Mouse (Mus musculus) thymus, postnatal 10 days (tissue): Measurements from ENCODE around the gene Tnrc6a.
"Not testable (repeated sequence)": the region's sequence is repeated elsewhere in the genome, so short reads cannot be mapped to it uniquely, and the experiment has no call there.

Experiments used
- DNase-seq, 2 experiments: peaks; one replicate each; pipeline ENCODE4 v3.0.0; 2021; ENCODE audit warnings: low spot score in 2 of 2

Gene Tnrc6a

GRCm38 (mm10) chr7:123123665-123124298 is at the start of gene Tnrc6a:
Gene Tnrc6a, plus strand, starts transcription at chr7:123123885.
- DNase-seq = peak; percentile 87 to 91

GRCm38 (mm10) chr7:123082236-123082635 is 41.4 kb upstream of the Tnrc6a start:
- DNase-seq = no peak

- DNase-seq = no peak
Measured at GRCm38 (mm10) chr7:123083441-123084123, 40.1 kb upstream of the Tnrc6a start.

GRCm38 (mm10) chr7:123084180-123084691 is 39.4 kb upstream of the Tnrc6a start:
- no peak for DNase-seq

GRCm38 (mm10) chr7:123084708-123085107 is 39.0 kb upstream of the Tnrc6a start:
- no peak for DNase-seq

GRCm38 (mm10) chr7:123088920-123089319 is 34.8 kb upstream of the Tnrc6a start:
- DNase-seq = no peak

DNA sequence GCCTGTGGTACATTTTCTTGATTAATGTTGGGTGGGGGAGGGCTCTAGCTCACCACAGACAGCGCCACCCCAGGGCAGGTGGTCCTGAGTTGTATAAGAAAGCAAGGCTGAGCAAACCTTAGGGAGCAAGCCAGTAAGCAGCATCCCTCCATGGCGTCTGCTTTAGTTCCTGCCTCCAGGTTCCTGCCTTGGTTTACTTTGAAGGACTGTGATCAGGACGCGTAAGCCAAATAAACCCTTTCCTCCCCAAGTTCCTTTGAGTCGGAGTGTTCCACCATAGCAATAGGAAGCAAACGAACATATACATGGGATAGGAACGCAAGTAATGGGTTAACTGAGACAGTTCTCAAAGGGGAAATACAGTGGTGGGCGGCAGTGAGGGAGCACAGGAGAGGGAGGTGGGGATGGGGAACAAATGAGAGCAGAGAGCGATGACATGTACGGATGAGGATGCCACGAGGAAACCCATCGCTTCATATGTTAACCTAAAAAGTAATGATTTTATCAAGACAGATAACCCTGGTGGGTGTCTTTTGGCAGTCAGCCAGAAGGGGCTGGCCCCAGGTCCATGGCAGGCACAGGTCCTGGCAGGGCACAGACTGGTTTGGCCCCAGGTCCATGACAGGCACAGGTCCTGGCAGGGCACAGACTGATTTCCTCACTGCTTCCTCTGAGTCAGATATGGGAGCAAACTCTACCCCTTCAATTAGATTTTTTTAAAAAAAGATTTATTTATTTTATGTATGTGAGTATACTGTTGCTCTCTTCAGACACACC is 27.2 kb upstream of the Tnrc6a start:
- no peak for DNase-seq

DNA sequence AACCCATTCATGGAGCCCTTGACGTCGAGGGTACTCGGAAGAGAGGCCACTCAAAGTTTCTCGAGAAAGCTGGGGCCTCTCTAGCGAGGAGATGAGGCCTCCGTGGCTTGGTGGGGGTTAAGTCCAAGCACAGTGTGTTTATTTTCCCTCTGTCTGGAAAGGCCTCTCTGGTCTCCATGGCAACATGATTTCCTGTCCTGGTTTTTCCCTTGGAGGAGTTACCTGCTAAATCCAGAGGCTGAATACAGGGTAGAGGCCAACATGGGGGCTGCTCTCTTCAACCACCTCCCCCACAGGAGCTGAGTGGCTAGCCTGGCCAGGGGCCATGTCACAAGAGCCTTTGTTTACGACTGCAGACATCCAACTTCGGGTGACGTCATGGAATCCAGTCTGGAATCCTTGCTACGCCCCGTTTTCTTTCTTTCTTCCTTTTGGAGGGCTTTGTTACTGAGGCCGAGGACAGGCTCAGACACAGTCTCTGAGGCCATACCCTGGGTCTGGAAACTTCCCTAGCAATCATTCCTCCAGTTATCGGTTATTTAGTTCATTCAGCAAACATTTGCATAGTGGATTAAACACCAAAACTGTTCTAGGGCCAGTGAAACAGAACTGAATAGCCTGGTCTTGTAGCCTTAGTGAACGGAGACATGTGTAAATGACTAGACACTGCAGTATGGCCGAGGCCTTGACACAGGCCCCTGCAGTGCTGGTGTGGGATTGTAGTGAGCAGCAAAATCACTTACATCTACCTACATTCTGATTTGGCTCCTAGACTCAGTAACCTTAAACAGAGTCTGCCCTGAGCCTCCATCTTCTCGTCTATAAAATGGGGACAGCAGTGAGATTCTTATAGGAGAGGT is 25.6 kb upstream of the Tnrc6a start:
- no peak for DNase-seq

- no peak for DNase-seq
Measured at GRCm38 (mm10) chr7:123101295-123101694, 22.4 kb upstream of the Tnrc6a start.

GRCm38 (mm10) chr7:123105381-123105780 is 18.3 kb upstream of the Tnrc6a start:
- not testable (repeated sequence) for DNase-seq

DNA sequence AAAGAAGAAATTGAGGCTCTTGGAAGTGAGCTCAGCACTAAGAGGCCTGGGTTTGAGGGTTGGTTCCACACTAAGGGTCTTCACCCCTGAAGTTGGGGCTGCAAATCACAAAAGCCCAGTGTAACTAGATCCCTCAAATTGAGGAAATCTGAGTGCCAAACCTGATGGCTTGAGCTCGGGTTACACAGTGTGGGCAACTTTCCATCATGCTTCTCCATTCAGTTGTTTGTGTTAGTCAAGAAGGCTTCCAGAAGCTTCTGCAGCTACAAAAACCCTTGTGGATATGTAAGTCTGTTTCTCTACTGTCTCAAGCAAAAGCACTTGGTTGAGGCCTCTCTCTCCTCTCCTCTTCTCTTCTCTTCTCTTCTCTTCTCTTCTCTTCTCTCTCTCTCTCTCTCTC is 17.8 kb upstream of the Tnrc6a start:
- DNase-seq = no peak

- no peak for DNase-seq
Measured at GRCm38 (mm10) chr7:123106326-123106725, 17.4 kb upstream of the Tnrc6a start.

DNA sequence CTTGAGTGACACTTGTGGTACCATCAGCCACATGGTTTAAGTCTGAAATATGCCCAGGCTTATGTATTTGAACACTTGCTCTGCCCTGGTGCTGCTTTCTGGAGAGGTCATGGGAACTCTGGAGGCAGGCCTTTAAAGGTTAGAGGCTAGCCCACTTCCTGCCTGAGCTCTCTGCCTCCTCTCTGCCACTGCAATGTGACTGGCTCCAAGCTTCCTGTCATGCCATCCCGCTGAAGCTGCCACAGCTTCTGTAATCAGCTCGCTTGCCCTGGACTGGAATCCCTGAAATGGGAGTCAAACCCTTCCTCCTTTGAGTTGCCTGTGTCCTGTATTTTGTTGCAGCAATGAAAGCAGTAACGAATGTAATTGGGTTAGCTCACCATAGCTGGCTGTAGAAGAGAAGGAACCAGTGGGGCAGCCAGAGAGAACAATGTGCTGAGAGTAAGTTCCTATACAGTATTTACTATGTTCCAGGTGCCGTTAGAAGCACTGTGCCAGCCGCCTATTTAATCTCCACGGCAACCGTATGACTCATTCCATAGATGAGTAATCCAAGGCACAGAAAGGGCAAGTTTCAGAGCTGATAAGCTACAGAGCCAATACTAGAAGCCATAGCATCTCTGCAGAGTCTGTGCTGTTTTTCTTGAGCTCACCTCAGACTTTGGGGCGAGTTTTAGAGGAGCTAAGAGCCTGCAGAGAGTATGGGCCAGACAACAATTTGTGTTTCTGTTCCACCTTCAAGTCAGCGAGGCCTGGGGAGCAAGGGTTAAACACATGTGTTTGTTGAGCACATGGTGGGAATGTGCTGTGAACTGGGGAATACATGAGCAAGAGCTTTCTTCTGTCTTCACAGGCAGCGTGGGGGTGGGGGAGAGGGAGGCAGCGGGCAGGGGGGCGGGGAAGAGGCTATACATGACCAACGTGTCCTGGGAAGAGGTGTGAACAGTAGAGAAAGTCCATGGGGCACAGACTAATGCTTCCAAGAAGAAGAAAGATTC is 15.3 kb upstream of the Tnrc6a start:
- DNase-seq = no peak

DNA sequence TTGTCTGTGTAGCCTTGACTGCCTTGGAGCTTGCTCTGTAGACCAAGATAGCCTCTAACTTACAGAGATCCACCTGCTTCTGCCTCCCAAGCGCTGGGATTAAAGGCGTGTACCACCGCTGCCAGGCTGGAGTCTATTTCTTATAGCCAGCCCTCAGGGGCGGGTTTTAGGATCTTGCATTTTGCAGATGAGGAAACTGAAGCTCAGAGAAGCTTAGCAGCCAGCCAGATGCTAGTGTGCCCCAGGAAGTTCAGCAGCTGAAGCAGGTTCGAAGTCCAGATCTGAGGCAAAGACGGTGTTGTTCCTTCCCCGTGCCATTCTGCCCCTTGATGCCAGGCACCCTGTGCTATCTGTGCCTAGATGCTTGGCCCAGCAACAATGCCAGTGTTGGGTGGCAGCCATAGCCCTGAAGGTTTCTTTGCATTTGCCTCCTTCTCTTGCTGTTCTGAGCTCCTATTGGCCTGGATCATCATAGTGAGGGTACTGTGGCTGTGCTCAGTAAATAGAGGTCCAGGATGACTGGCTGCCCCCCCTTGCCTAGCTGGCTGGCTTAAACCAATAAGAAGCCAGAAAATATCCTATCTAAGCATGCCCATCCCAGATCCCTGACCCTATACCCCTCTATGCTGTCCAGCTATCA is 14.2 kb upstream of the Tnrc6a start:
- DNase-seq = no peak

DNA sequence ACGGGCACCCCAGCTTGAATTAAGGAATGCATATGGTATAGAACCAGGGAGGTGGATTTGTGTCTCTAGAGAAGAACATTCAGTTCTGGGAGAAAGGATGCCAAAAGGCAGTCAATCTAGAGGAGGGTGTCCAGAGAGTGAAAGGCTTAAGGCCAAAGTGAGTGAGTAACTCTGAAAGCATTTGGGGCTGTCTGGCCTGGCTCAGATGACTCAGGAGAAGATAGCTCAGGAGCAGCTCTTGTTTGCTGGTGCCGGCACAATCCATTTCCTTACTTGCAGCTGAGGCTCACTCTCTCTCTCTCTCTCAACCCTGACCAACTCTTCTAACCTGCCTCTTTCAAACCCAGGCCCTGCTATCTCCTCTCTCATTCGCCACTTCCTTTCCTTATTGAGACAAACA is 13.6 kb upstream of the Tnrc6a start:
- no peak for DNase-seq

- DNase-seq = no peak
Measured at GRCm38 (mm10) chr7:123113590-123113989, 10.1 kb upstream of the Tnrc6a start.

DNA sequence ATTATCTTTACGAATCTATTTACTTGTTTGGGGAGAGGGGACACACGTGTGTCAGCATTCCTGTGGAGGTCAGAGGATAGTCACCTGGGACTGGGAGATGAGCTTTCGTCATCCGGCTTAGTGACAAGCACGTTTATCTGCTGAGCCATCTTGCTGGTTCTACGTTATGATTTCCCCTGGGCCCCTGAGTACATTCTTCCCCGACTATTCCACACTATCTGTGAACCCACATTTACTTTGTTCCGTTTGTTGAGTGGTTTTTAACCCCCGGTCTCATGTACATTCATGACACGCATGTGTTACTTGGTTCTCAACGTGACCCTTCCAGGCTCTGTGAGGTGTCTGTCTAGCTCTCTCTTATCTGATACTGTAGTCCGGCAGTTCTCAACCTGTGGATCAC is 6.9 kb upstream of the Tnrc6a start:
- DNase-seq = no peak

DNA sequence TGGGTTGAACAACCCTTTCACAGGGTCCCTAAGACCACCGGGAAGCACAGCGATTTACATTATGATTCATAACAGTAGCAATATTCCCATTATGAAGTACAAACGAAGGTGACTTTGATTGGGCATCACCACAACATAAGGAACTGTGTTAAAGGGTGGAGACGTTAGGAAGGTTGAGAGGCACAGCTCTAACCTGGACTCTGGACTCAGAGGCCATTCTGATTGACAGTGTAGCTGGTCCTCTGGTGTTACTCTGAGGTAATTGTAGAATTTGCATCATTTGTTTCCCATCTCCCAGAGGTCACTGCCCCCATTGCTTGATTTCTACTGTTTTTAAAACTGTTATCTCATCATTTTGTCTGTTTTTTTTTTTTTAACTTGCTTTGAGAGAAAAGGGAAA is 6.5 kb upstream of the Tnrc6a start:
- DNase-seq = no peak

GRCm38 (mm10) chr7:123120516-123120915 is 3.2 kb upstream of the Tnrc6a start:
- DNase-seq = no peak

- DNase-seq = no peak
Measured at GRCm38 (mm10) chr7:123124299-123124716, 623 bp downstream of the Tnrc6a start.
